Mouse (Mus musculus) MEL (cell line): ENCODE data around the gene Pxmp2. TPM values are rescaled to one million over a fixed set of nuclear protein-coding genes. Genes with fewer than 3 reads are reported as not detected.

ENCODE experiments used
- DNase-seq: peaks from one replicate; pipeline ENCODE4 v3.0.0; 2011; ENCODE audit warnings: low read depth, low spot score
- H3K27ac ChIP-seq: 2 replicates; pipeline ENCODE4 v1.5.1; 2012; ENCODE audit warnings: low read depth, mild to moderate bottlenecking, control low read depth, low read length, moderate library complexity; ENCODE audit not compliant: control insufficient read depth
- H3K27me3 ChIP-seq, 2 experiments: fragments of 150-350 bp in 1 of 2; sonication (generic) in 1 of 2; 2 replicates each; pipeline ENCODE4 v1.6.1; 2012; ENCODE audit warnings: low read length in 2 of 2, mild to moderate bottlenecking in 2 of 2, improper control_type of control experiment in 1 of 2, moderate library complexity in 1 of 2; ENCODE audit not compliant: insufficient read depth in 2 of 2, control insufficient read depth in 1 of 2
- H3K36me3 ChIP-seq, 2 experiments: 2 replicates each; pipeline ENCODE4 v1.6.1; 2012 to 2014; ENCODE audit warnings: low read length in 2 of 2, improper control_type of control experiment in 1 of 2, inconsistent platforms in 1 of 2, mild to moderate bottlenecking in 1 of 2; ENCODE audit not compliant: insufficient read depth in 2 of 2, control insufficient read depth in 1 of 2
- H3K4me1 ChIP-seq, 2 experiments: fragments of 150-350 bp in 1 of 2; sonication (generic) in 1 of 2; 2 replicates each; pipeline ENCODE4 v1.6.1; 2012; ENCODE audit warnings: low read length in 2 of 2, improper control_type of control experiment in 1 of 2, mild to moderate bottlenecking in 1 of 2; ENCODE audit not compliant: insufficient read depth in 2 of 2, control insufficient read depth in 1 of 2
- H3K4me3 ChIP-seq, 2 experiments: fragments of 150-350 bp in 1 of 2; sonication (generic) in 1 of 2; 2 replicates each; pipeline ENCODE4 v1.5.1; 2012; ENCODE audit warnings: low read depth in 2 of 2, low read length in 2 of 2, mild to moderate bottlenecking in 2 of 2, moderate library complexity in 2 of 2, control low read depth in 1 of 2, improper control_type of control experiment in 1 of 2; ENCODE audit not compliant: control insufficient read depth in 1 of 2, insufficient read depth in 1 of 2
- H3K79me2 ChIP-seq: 2 replicates; pipeline ENCODE4 v1.6.1; 2012; ENCODE audit warnings: mild to moderate bottlenecking, low read length, moderate library complexity; ENCODE audit not compliant: control insufficient read depth, poor library complexity, insufficient read depth
- H3K9ac ChIP-seq: 2 replicates; pipeline ENCODE4 v1.6.1; 2012; ENCODE audit warnings: low read depth, mild to moderate bottlenecking, control low read depth, low read length, moderate library complexity; ENCODE audit not compliant: control insufficient read depth, poor library complexity, severe bottlenecking
- H3K9me3 ChIP-seq: fragments of 150-350 bp; sonication (generic); replicated peaks from 2 replicates; pipeline ENCODE4 v1.6.1; 2012; ENCODE audit warnings: mild to moderate bottlenecking, low read length, improper control_type of control experiment, moderate library complexity; ENCODE audit not compliant: insufficient read depth
- CHD1 ChIP-seq: IDR thresholded peaks from 2 replicates; pipeline ENCODE4 v1.6.1; 2012; ENCODE audit warnings: low read depth, mild to moderate bottlenecking, inconsistent platforms, low read length, improper control_type of control experiment
- CHD2 ChIP-seq: IDR thresholded peaks from 2 replicates; pipeline ENCODE4 v1.6.1; 2011; ENCODE audit warnings: low read length, improper control_type of control experiment
- CTCF ChIP-seq, 3 experiments: IDR thresholded peaks in 2 of 3; conservative IDR thresholded peaks in 1 of 3; 2 replicates each; pipeline ENCODE4 v1.5.1; 2011 to 2012; ENCODE audit warnings: low read length in 3 of 3, low read depth in 2 of 3, mild to moderate bottlenecking in 2 of 3, improper control_type of control experiment in 1 of 3, inconsistent platforms in 1 of 3, mixed read lengths in 1 of 3, moderate library complexity in 1 of 3; ENCODE audit not compliant: control insufficient read depth in 1 of 3, insufficient read depth in 1 of 3, poor library complexity in 1 of 3, severe bottlenecking in 1 of 3
- E2F4 ChIP-seq: IDR thresholded peaks from 2 replicates; pipeline ENCODE4 v1.6.1; 2011; ENCODE audit warnings: low read depth, low read length, improper control_type of control experiment, borderline replicate concordance
- ELF1 ChIP-seq: IDR thresholded peaks from 2 replicates; pipeline ENCODE4 v1.6.1; 2014; ENCODE audit warnings: low read depth, mild to moderate bottlenecking, inconsistent platforms, low read length, improper control_type of control experiment, moderate library complexity
- EP300 ChIP-seq, 2 experiments: IDR thresholded peaks; 2 replicates each; pipeline ENCODE4 v1.6.1; 2011; ENCODE audit warnings: improper control_type of control experiment in 2 of 2, low read length in 2 of 2, low read depth in 1 of 2, mild to moderate bottlenecking in 1 of 2
- GATA1 ChIP-seq: IDR thresholded peaks from 2 replicates; pipeline ENCODE4 v1.6.1; 2011; ENCODE audit warnings: low read depth, low read length, improper control_type of control experiment
- HCFC1 ChIP-seq: IDR thresholded peaks from 2 replicates; pipeline ENCODE4 v1.6.1; 2012; ENCODE audit warnings: low read depth, mild to moderate bottlenecking, inconsistent platforms, low read length, improper control_type of control experiment, moderate library complexity
- KAT2A ChIP-seq: conservative IDR thresholded peaks from 2 replicates; pipeline ENCODE4 v1.6.1; 2012; ENCODE audit warnings: low read depth, low read length, improper control_type of control experiment, inconsistent platforms
- MAZ ChIP-seq: IDR thresholded peaks from 2 replicates; pipeline ENCODE4 v1.6.1; 2012; ENCODE audit warnings: low read depth, mild to moderate bottlenecking, inconsistent platforms, low read length, improper control_type of control experiment
- MEF2A ChIP-seq: IDR thresholded peaks from 2 replicates; pipeline ENCODE4 v1.6.1; 2014; ENCODE audit warnings: low read depth, mild to moderate bottlenecking, inconsistent platforms, low read length, improper control_type of control experiment; ENCODE audit not compliant: poor library complexity, insufficient replicate concordance, severe bottlenecking; ENCODE audit errors: extremely low read depth
- MYC ChIP-seq: IDR thresholded peaks from 2 replicates; pipeline ENCODE4 v1.6.1; 2011; ENCODE audit warnings: low read depth, mild to moderate bottlenecking, low read length, improper control_type of control experiment, moderate library complexity
- NELFE ChIP-seq: IDR thresholded peaks from 2 replicates; pipeline ENCODE4 v1.6.1; 2011; ENCODE audit warnings: low read depth, low read length, improper control_type of control experiment
- NRF1 ChIP-seq: IDR thresholded peaks from 2 replicates; pipeline ENCODE4 v1.6.1; 2014; ENCODE audit warnings: low read depth, mild to moderate bottlenecking, inconsistent platforms, low read length, improper control_type of control experiment, moderate library complexity; ENCODE audit not compliant: poor library complexity, insufficient read depth, severe bottlenecking
- POLR2AphosphoS5 ChIP-seq: IDR thresholded peaks from 2 replicates; pipeline ENCODE4 v1.6.1; 2012; ENCODE audit warnings: low read depth, borderline replicate concordance, mild to moderate bottlenecking, inconsistent platforms, low read length, moderate library complexity, mixed read lengths
- TBP ChIP-seq: IDR thresholded peaks from 2 replicates; pipeline ENCODE4 v1.8.0; 2011; ENCODE audit warnings: low read depth, low read length, improper control_type of control experiment
- TCF12 ChIP-seq: IDR thresholded peaks from 2 replicates; pipeline ENCODE4 v1.6.1; 2014; ENCODE audit warnings: low read depth, mild to moderate bottlenecking, inconsistent platforms, low read length, improper control_type of control experiment, moderate library complexity
- UBTF ChIP-seq: IDR thresholded peaks from 2 replicates; pipeline ENCODE4 v1.6.1; 2012; ENCODE audit warnings: low read depth, mild to moderate bottlenecking, inconsistent platforms, low read length, improper control_type of control experiment, moderate library complexity, borderline replicate concordance; ENCODE audit not compliant: insufficient read depth
- USF1 ChIP-seq: IDR thresholded peaks from 2 replicates; pipeline ENCODE4 v1.6.1; 2014; ENCODE audit warnings: low read depth, mild to moderate bottlenecking, inconsistent platforms, low read length, improper control_type of control experiment, moderate library complexity
- ZMIZ1 ChIP-seq: IDR thresholded peaks from 2 replicates; pipeline ENCODE4 v1.6.1; 2012; ENCODE audit warnings: low read depth, mild to moderate bottlenecking, inconsistent platforms, low read length, improper control_type of control experiment, moderate library complexity
- polyA plus RNA-seq, 2 experiments: library from polyadenylated mRNA; stranded (reverse) in 1 of 2; unstranded in 1 of 2; fragments of >175 nt in 1 of 2; fragments of >200 nt in 1 of 2; gene quantifications; 2 replicates each; pipeline versions ENCODE4 v1.2.1 to v1.2.4; 2012; ENCODE audit warnings: low replicate concordance in 2 of 2, low read depth in 1 of 2; ENCODE audit not compliant: insufficient read length in 2 of 2, insufficient read depth in 1 of 2, missing spikeins in 1 of 2
- total RNA-seq: library from RNA; depleted of rRNA; stranded (reverse); fragments of 300-350 nt; gene quantifications from 2 replicates; pipeline ENCODE4 v1.2.3, GENCODE M21; 2012

Gene Pxmp2
- total and polyA plus RNA-seq, 3 experiments, result 8.4 to 15.2 TPM; not detected in 1

DNA sequence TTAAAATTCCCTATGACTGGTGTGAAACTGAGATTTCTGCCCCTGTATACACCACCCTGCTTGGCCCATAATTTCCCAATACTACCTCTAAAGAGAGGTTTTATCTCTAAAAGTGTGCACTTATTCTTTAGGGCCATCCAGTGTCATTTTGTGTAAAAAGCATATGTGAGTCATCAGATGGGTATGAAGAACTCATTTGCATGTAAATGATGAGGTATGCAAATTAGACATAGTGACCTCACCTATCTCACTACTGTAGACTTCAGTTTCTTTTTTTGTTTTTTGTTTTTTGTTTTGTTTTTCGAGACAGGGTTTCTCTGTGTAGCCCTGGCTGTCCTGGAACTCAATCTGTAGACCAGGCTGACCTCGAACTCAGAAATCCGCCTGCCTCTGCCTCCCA is 27.1 kb upstream of the Pxmp2 start:
- no peaks in the 10 kb centered on the region for H3K27me3 ChIP-seq
- peaks cover 0 to 18% of the 10 kb centered on the region in 2 experiments; a peak in 2 of 4 replicates for H3K36me3 ChIP-seq
- H3K9me3 ChIP-seq, result no peaks in the 10 kb centered on the region
- DNase-seq, result no peak
- TF ChIP-seq ZMIZ1, result no peak
- TF ChIP-seq MEF2A, result no peak
- TF ChIP-seq TBP, result no peak
- TF ChIP-seq E2F4, result no peak
- no peak for TF ChIP-seq KAT2A
- no peak for TF ChIP-seq USF1
- TF ChIP-seq EP300 (IDR thresholded peaks at IDR 0.05; ENCODE audit: low read depth in 1 of 2, low read length in 2 of 2), result no peak
- TF ChIP-seq MAZ, result no peak
- TF ChIP-seq NRF1, result no peak
- TF ChIP-seq GATA1, result no peak
- no peak for TF ChIP-seq TCF12
- TF ChIP-seq CTCF (IDR thresholded peaks at IDR 0.05 in 2 of 3, conservative IDR thresholded peaks at IDR 0.05 in 1 of 3; ENCODE audit: control insufficient read depth in 1 of 3, insufficient read depth in 1 of 3, low read depth in 2 of 3, low read length in 3 of 3, poor library complexity in 1 of 3, severe bottlenecking in 1 of 3), result no peak
- no peak for TF ChIP-seq UBTF
- no peak for TF ChIP-seq CHD2
- TF ChIP-seq ELF1, result no peak
- TF ChIP-seq CHD1, result no peak
- no peak for TF ChIP-seq HCFC1
- TF ChIP-seq MYC, result no peak
- no peak for TF ChIP-seq NELFE
- no peak overlapping the region for H3K4me3 ChIP-seq
- H3K9ac ChIP-seq, result no peak overlapping the region
- H3K79me2 ChIP-seq, result no peaks in the 10 kb centered on the region
- H3K4me1 ChIP-seq, result no peaks in the 10 kb centered on the region
- no peak overlapping the region for H3K27ac ChIP-seq

DNA sequence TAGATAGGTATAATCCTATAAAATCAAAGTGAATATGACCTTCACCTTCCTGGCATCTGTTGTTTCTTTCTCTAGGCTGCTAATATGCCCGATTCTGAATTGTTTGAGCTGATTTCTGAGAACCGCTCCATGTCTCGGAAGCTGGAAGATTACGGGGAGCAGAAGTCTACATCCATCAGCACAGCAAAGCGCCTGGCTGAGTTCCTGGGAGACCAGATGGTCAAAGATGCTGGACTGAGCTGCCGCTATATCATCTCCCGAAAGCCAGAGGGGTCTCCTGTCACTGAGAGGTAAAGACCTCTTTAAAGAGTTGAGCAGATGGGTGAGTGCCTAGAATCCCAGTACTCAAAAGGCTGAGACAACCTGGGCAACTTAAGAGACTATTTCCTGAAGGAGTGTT is 22.9 kb upstream of the Pxmp2 start:
- no peak for DNase-seq
- peaks cover 0 to 14% of the 10 kb centered on the region in 2 experiments; a peak in 2 of 4 replicates for H3K36me3 ChIP-seq
- no peak for TF ChIP-seq CHD1
- no peak for TF ChIP-seq MAZ
- no peak for TF ChIP-seq POLR2AphosphoS5
- no peak for TF ChIP-seq ZMIZ1
- TF ChIP-seq TBP, result no peak

More for the DNA sequence above, 22.9 kb upstream of the Pxmp2 start:
- Histone ChIP-seq H3K79me2 (no peaks in the 10 kb centered on the region), H3K4me3 (no peak overlapping the region), H3K27ac (no peak overlapping the region), H3K27me3 (no peaks in the 10 kb centered on the region), H3K9me3 (no peaks in the 10 kb centered on the region), H3K9ac (no peak overlapping the region), H3K4me1 (no peaks in the 10 kb centered on the region)
